Mouse (Mus musculus) stomach, postnatal 0 days (tissue): ENCODE results near the gene Vax1. TPM values are rescaled to one million over a fixed set of nuclear protein-coding genes. Genes with fewer than 3 reads are reported as not detected.
A peak's percentile ranks its signal among the peaks of the same experiment; 100 is the strongest.

Experiments
- ATAC-seq: fragments of 200-750 bp; cut with Nextera tagmentation; 2 replicates; pipeline ENCODE4 v1.8.0; 2017; ENCODE audit not compliant: low FRiP score, low TSS enrichment
- DNase-seq: peaks from one replicate; pipeline ENCODE4 v3.0.0-alpha.2; 2016; ENCODE audit warnings: low spot score
- H3K27ac ChIP-seq: fragments of 300-500 bp; sonication (generic); replicated peaks from 2 replicates; pipeline ENCODE4 v1.5.1; 2014; ENCODE audit warnings: mild to moderate bottlenecking, control low read depth
- H3K27me3 ChIP-seq: fragments of 300-500 bp; sonication (generic); 2 replicates; pipeline ENCODE4 v1.6.1; 2014; ENCODE audit warnings: low read length; ENCODE audit not compliant: control insufficient read depth, insufficient read depth
- H3K36me3 ChIP-seq: fragments of 300-500 bp; sonication (generic); 2 replicates; pipeline ENCODE4 v1.6.1; 2014; ENCODE audit warnings: low read length, mixed read lengths; ENCODE audit not compliant: control insufficient read depth, insufficient read depth
- H3K4me1 ChIP-seq: fragments of 300-500 bp; sonication (generic); replicated peaks from 2 replicates; pipeline ENCODE4 v1.6.1; 2014; ENCODE audit warnings: antibody characterized with exemption; ENCODE audit not compliant: control insufficient read depth, insufficient read depth
- H3K4me2 ChIP-seq: fragments of 300-500 bp; sonication (generic); replicated peaks from 2 replicates; pipeline ENCODE4 v1.6.1; 2014; ENCODE audit warnings: low read depth, mild to moderate bottlenecking, control low read depth, moderate library complexity
- H3K4me3 ChIP-seq: fragments of 300-500 bp; sonication (generic); 2 replicates; pipeline ENCODE4 v1.5.1; 2014; ENCODE audit warnings: low read depth, low read length, control low read depth
- H3K9ac ChIP-seq: fragments of 300-500 bp; sonication (generic); 2 replicates; pipeline ENCODE4 v1.6.1; 2014; ENCODE audit warnings: mild to moderate bottlenecking, low read length, control low read depth, mixed read lengths
- H3K9me3 ChIP-seq: fragments of 300-500 bp; sonication (generic); 2 replicates; pipeline ENCODE4 v1.6.1; 2016; ENCODE audit warnings: low read length; ENCODE audit not compliant: control insufficient read depth
- CTCF ChIP-seq: IDR thresholded peaks from 2 replicates; pipeline ENCODE4 v1.5.1; 2016; ENCODE audit warnings: antibody characterized with exemption, low read depth, mild to moderate bottlenecking, moderate library complexity
- EP300 ChIP-seq: optimal IDR thresholded peaks from 2 replicates; pipeline ENCODE3; 2016; ENCODE audit warnings: antibody characterized with exemption
- WGBS: fragments of 180-500 bp; shearing (Covaris S2); extraction: QIAGEN DNeasy Blood & Tissue Kit; methylation state at CpG from one replicate; pipeline ENCODE4 v1.1.7; 2014; 5-methylcytosine and 5-hydroxymethylcytosine counted together
- polyA plus RNA-seq: library from polyadenylated mRNA; unstranded; fragments of >200 nt; fragmentation: Nextera tagmentation; extraction: Ambion mirVana; gene quantifications from 2 replicates; pipeline ENCODE4 v1.2.1, GENCODE M21; 2015

Gene Vax1
- polyA plus RNA-seq, result not detected in 2 replicates

- TF ChIP-seq CTCF (no peak), EP300 (no peak)
- no peaks in the 10 kb centered on the region for H3K9me3 ChIP-seq
- H3K27ac ChIP-seq, result no peak within 1 kb of the TSS
- under 1% methylated on average over 54 of the region's 54 CpGs for WGBS
- peaks cover 30% of the 10 kb centered on the region for H3K27me3 ChIP-seq
- DNase-seq (peak; percentile 29), ATAC-seq (no peak)
- H3K4me3 ChIP-seq, result peak within 1 kb of the TSS; percentile 30
- 0 out of 2 replicates have a peak within 1 kb of the TSS, but pooled peaks have one; percentile 8 for H3K9ac ChIP-seq
- H3K36me3 ChIP-seq, result no peaks in the 10 kb centered on the region
- peaks cover 4% of the 10 kb centered on the region; the same call in 1 of the 2 replicates for H3K4me1 ChIP-seq
- H3K4me2 ChIP-seq, result peak within 1 kb of the TSS; percentile 45
Observed at GRCm38 (mm10) chr19:59169936-59170765, at the start of gene Vax1. Gene Vax1 (minus strand): TSS chr19:59170056.

- TF ChIP-seq CTCF, result no peak
- TF ChIP-seq EP300, result no peak
- H3K4me2 ChIP-seq, result no peak within 1 kb of the TSS
- 81% methylated on average over 8 of the region's 8 CpGs for WGBS
- H3K9ac ChIP-seq, result no peak within 1 kb of the TSS
- H3K27ac ChIP-seq, result no peak within 1 kb of the TSS
- H3K4me3 ChIP-seq, result no peak within 1 kb of the TSS
- no peak for ATAC-seq
- no peaks in the 10 kb centered on the region for H3K36me3 ChIP-seq
- H3K27me3 ChIP-seq, result no peaks in the 10 kb centered on the region
- no peaks in the 10 kb centered on the region for H3K4me1 ChIP-seq
- H3K9me3 ChIP-seq, result no peaks in the 10 kb centered on the region
- no peak for DNase-seq
Observed at GRCm38 (mm10) chr19:59218991-59219390, 49.1 kb upstream of the Vax1 start, which contains the start of gene Kcnk18. Gene Kcnk18 (plus strand): TSS chr19:59219214.

GRCm38 (mm10) chr19:59216891-59217290 lies 47.0 kb upstream of the Vax1 start:
- WGBS, result 80% methylated on average over 3 of the region's 3 CpGs
- DNase-seq, result no peak
- no peak for ATAC-seq
- Histone ChIP-seq H3K4me2 (no peak overlapping the region), H3K27ac (no peak overlapping the region), H3K4me1 (no peaks in the 10 kb centered on the region), H3K9ac (no peak overlapping the region), H3K4me3 (no peak overlapping the region), H3K9me3 (no peaks in the 10 kb centered on the region), H3K36me3 (no peaks in the 10 kb centered on the region), H3K27me3 (no peaks in the 10 kb centered on the region)
- TF ChIP-seq CTCF, result no peak
- TF ChIP-seq EP300, result no peak

GRCm38 (mm10) chr19:59208986-59209385 lies 39.1 kb upstream of the Vax1 start:
- WGBS, result 59% methylated on average over 2 of the region's 2 CpGs
- Histone ChIP-seq H3K36me3 (no peaks in the 10 kb centered on the region), H3K4me1 (no peaks in the 10 kb centered on the region), H3K27me3 (no peaks in the 10 kb centered on the region), H3K4me2 (no peak overlapping the region), H3K9me3 (no peaks in the 10 kb centered on the region), H3K27ac (no peak overlapping the region), H3K9ac (no peak overlapping the region), H3K4me3 (no peak overlapping the region)
- no peak for TF ChIP-seq CTCF
- no peak for TF ChIP-seq EP300
- ATAC-seq (no peak), DNase-seq (no peak)

- WGBS, result 27% methylated on average over 5 of the region's 5 CpGs
- ATAC-seq, result no peak
- peak; percentile 55 for DNase-seq
Observed at GRCm38 (mm10) chr19:59208475-59208874, 38.6 kb upstream of the Vax1 start.

GRCm38 (mm10) chr19:59198161-59198560 lies 28.3 kb upstream of the Vax1 start:
- H3K9ac ChIP-seq, result no peak overlapping the region
- ATAC-seq (no peak), DNase-seq (peak; percentile 68)
- no peaks in the 10 kb centered on the region for H3K4me1 ChIP-seq
- H3K27me3 ChIP-seq, result peaks cover 14% of the 10 kb centered on the region; the same call in 1 of the 2 replicates
- TF ChIP-seq CTCF (peak; percentile 85), EP300 (no peak)
- no peak overlapping the region for H3K27ac ChIP-seq
- H3K4me2 ChIP-seq, result no peak overlapping the region
- H3K4me3 ChIP-seq, result no peak overlapping the region
- 39% methylated on average over 7 of the region's 7 CpGs for WGBS
- H3K36me3 ChIP-seq, result no peaks in the 10 kb centered on the region
- no peaks in the 10 kb centered on the region for H3K9me3 ChIP-seq

More at GRCm38 (mm10) chr19:59208475-59208874, 38.6 kb upstream of the Vax1 start:
- Histone ChIP-seq H3K4me3 (no peak overlapping the region), H3K27me3 (no peaks in the 10 kb centered on the region), H3K4me2 (no peak overlapping the region), H3K4me1 (no peaks in the 10 kb centered on the region), H3K9me3 (no peaks in the 10 kb centered on the region), H3K36me3 (no peaks in the 10 kb centered on the region), H3K9ac (no peak overlapping the region), H3K27ac (no peak overlapping the region)
- TF ChIP-seq CTCF (peak; percentile 89), EP300 (no peak)
